Mouse (Mus musculus) left cerebral cortex, adult 2 months (tissue): ENCODE results near the gene Zc3h18. TPM values are rescaled to one million over a fixed set of nuclear protein-coding genes. Genes with fewer than 3 reads are reported as not detected.

Experiments used
- DNase-seq, 2 experiments: peaks; one replicate each; pipeline ENCODE4 v3.0.0; 2021 to 2022; ENCODE audit warnings: low spot score in 2 of 2, mixed read lengths in 1 of 2; ENCODE audit errors: extremely low spot score in 1 of 2
- H3K27ac ChIP-seq: fragments of 200-600 bp; 2 replicates; pipeline ENCODE4 v1.8.1; 2022
- H3K4me3 ChIP-seq: fragments of 200-600 bp; 2 replicates; pipeline ENCODE4 v1.8.1; 2022
- CTCF ChIP-seq: fragments of 200-600 bp; IDR thresholded peaks from 2 replicates; pipeline ENCODE4 v1.8.1; 2022; ENCODE audit warnings: antibody characterized with exemption, mild to moderate bottlenecking, moderate library complexity
- intact Hi-C: fragments of 180-260 bp; cut with DNase I; formaldehyde crosslinking; loops from one replicate; pipeline ENCODE4 v1.15.1; 2025
- total RNA-seq, 2 experiments: library from RNA; stranded (reverse); gene quantifications; 2 replicates each; pipeline ENCODE4 v1.2.3; 2021

Zc3h18 gene
- total RNA-seq, 2 experiments from 2014 or later: 42.3 to 45.0 TPM

GRCm38 (mm10) chr8:122444058-122444748 lies 67.8 kb downstream of the Zc3h18 start:
- DNase-seq: peak; percentile 66 to 77
- Histone ChIP-seq H3K4me3 (peak overlapping the region; percentile 69), H3K27ac (peak overlapping the region; percentile 97)
- intact Hi-C loops: loop anchor here (5.0 kb wide), 2 partner anchors 67 to 162 kb away; partner anchors contain the start of genes Zc3h18 and Zfpm1
- TF ChIP-seq CTCF: no peak

- peak; percentile 7 for TF ChIP-seq CTCF
- Histone ChIP-seq H3K27ac (peak overlapping the region; percentile 9), H3K4me3 (peak overlapping the region; percentile 69; the same call in 1 of the 2 replicates)
- DNase-seq: no peak
- intact Hi-C loops: no loop called here
Measured at GRCm38 (mm10) chr8:122445203-122445602, 68.8 kb downstream of the Zc3h18 start.

GRCm38 (mm10) chr8:122451161-122451703 lies 74.8 kb downstream of the Zc3h18 start:
- no peak overlapping the region for H3K27ac ChIP-seq
- no peak for TF ChIP-seq CTCF
- H3K4me3 ChIP-seq: no peak overlapping the region
- intact Hi-C loops: no loop called here
- no peak for DNase-seq

- no peak for DNase-seq
- no peak overlapping the region for H3K4me3 ChIP-seq
- TF ChIP-seq CTCF: no peak
- H3K27ac ChIP-seq: no peak overlapping the region
- intact Hi-C loops: no loop called here
Measured at GRCm38 (mm10) chr8:122452154-122452553, 75.7 kb downstream of the Zc3h18 start.

- intact Hi-C loops: no loop called here
- no peak for TF ChIP-seq CTCF
- Histone ChIP-seq H3K27ac (no peak overlapping the region), H3K4me3 (no peak overlapping the region)
- DNase-seq: no peak
Measured at GRCm38 (mm10) chr8:122454409-122454808, 78.0 kb downstream of the Zc3h18 start.

GRCm38 (mm10) chr8:122457171-122457570 lies 80.8 kb downstream of the Zc3h18 start:
- TF ChIP-seq CTCF: no peak
- intact Hi-C loops: no loop called here
- Histone ChIP-seq H3K27ac (no peak overlapping the region), H3K4me3 (no peak overlapping the region)
- no peak for DNase-seq

GRCm38 (mm10) chr8:122459218-122459900 lies 83.0 kb downstream of the Zc3h18 start:
- intact Hi-C loops: no loop called here

GRCm38 (mm10) chr8:122459990-122460389 lies 83.6 kb downstream of the Zc3h18 start:
- Histone ChIP-seq H3K4me3 (peak overlapping the region; percentile 42), H3K27ac (peak overlapping the region; percentile 78)
- TF ChIP-seq CTCF: no peak
- no peak for DNase-seq
- intact Hi-C loops: loop anchor here (5.0 kb wide), 1 partner anchor 207 kb away; no protein-coding TSS in a partner anchor

More at GRCm38 (mm10) chr8:122459218-122459900, 83.0 kb downstream of the Zc3h18 start:
- Histone ChIP-seq H3K27ac (no peak overlapping the region), H3K4me3 (no peak overlapping the region)
- peak; percentile 45 for TF ChIP-seq CTCF
- no peak for DNase-seq

GRCm38 (mm10) chr8:122460524-122461472 lies 84.4 kb downstream of the Zc3h18 start, which contains the start of gene Snai3:
Gene Snai3, minus strand, starts transcription at chr8:122460733.
- TF ChIP-seq CTCF: no peak
- intact Hi-C loops: loop anchor here (1.0 to 5.0 kb wide), 2 partner anchors 15 to 207 kb away; no protein-coding TSS in a partner anchor
- DNase-seq: peak in 1 of 2 experiments; percentile 36
- peak within 1 kb of the TSS; percentile 78 for H3K27ac ChIP-seq
- H3K4me3 ChIP-seq: peak within 1 kb of the TSS; percentile 42

GRCm38 (mm10) chr8:122461473-122462148 lies 85.2 kb downstream of the Zc3h18 start:
- Histone ChIP-seq H3K27ac (peak overlapping the region; percentile 78), H3K4me3 (no peak overlapping the region)
- no peak for TF ChIP-seq CTCF
- peak; percentile 68 to 74 for DNase-seq
- intact Hi-C loops: loop anchor here (1.0 to 5.0 kb wide), 2 partner anchors 14 to 206 kb away; no protein-coding TSS in a partner anchor

GRCm38 (mm10) chr8:122462510-122462909 lies 86.1 kb downstream of the Zc3h18 start:
- no peak for TF ChIP-seq CTCF
- H3K27ac ChIP-seq: peak overlapping the region; percentile 38
- no peak for DNase-seq
- intact Hi-C loops: loop anchor here (5.0 kb wide), 1 partner anchor 205 kb away; no protein-coding TSS in a partner anchor
- H3K4me3 ChIP-seq: no peak overlapping the region
